Mouse (Mus musculus) B cell, adult 67 days (primary cell): ENCODE measurements around the gene Tank. TPM values are rescaled to one million over a fixed set of nuclear protein-coding genes. Genes with fewer than 3 reads are reported as not detected.

ENCODE experiments used
- total RNA-seq, 2 experiments: library from RNA; stranded (reverse); gene quantifications; 4 replicates each; pipeline ENCODE4 v1.2.4; 2023

Tank gene
- total RNA-seq: 100 to 1,000 TPM; 101 to 105 TPM

DNA sequence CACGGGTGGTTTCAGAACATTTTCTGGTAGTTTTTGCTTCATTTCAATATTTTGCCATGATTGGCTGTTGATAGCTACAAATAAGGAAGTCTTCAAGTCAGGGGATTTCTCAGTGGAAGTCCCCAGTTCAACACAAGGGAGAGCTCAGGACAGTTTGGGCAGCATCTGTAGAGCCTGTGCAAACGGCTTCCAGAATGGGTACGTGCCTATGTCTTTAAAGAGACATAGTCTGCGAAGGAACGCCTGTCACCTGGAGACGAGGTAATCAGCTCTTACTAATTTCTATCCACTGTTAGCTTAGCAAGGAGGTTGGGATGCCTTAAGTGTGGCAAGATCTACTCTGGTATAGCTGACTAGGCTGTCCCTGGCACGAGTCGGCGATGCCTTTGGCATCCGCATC, at the start of gene Tank:
TSS of gene Tank (plus strand) at position 153 of the 400 bp plus-strand sequence.

Other genes with a start within 250 kb of the Tank start
- 10 to 100 TPM; 64.7 to 73.1 TPM for gene Psmd14, start 133.1 kb downstream of the Tank start, total RNA-seq
- 1 to 10 TPM; 1.4 TPM for gene Tbr1, start 224.3 kb downstream of the Tank start, total RNA-seq